Mouse (Mus musculus): ENCODE results near the gene Spata31d1d. TPM values are rescaled to one million over a fixed set of nuclear protein-coding genes. Genes with fewer than 3 reads are reported as not detected.
"Not testable (repeated sequence)": the region's sequence is repeated elsewhere in the genome, so short reads cannot be mapped to it uniquely, and the experiment has no call there.

The Spata31d1d gene
- polyA plus RNA-seq, 1 experiment from 2014 or later: not detected

- H3K4me3 ChIP-seq (ENCODE audit: low read depth, low read length): no peak overlapping the region
- H3K4me1 ChIP-seq (replicated peaks; ENCODE audit: control insufficient read depth, insufficient read depth, low read length): no peaks in the 10 kb centered on the region
- no peaks in the 10 kb centered on the region for H3K9me3 ChIP-seq (ENCODE audit: control insufficient read depth)
- H3K27me3 ChIP-seq (replicated peaks; ENCODE audit: control insufficient read depth, insufficient read depth, low read length): no peaks in the 10 kb centered on the region
- no peak overlapping the region for H3K4me2 ChIP-seq (replicated peaks; ENCODE audit: low read depth)
- no peak for ATAC-seq
- no peak overlapping the region for H3K9ac ChIP-seq (ENCODE audit: low read depth, low read length)
- H3K27ac ChIP-seq (ENCODE audit: low read depth, low read length): no peak overlapping the region
- no peak for TF ChIP-seq CTCF (IDR thresholded peaks at IDR 0.05; ENCODE audit: low read depth)
- WGBS: 100% methylated on average over 1 of the region's 1 CpGs
- H3K36me3 ChIP-seq (ENCODE audit: control insufficient read depth, insufficient read depth): no peaks in the 10 kb centered on the region
Measured at GRCm38 (mm10) chr13:59719475-59719874, 12.1 kb downstream of the Spata31d1d start.

DNA sequence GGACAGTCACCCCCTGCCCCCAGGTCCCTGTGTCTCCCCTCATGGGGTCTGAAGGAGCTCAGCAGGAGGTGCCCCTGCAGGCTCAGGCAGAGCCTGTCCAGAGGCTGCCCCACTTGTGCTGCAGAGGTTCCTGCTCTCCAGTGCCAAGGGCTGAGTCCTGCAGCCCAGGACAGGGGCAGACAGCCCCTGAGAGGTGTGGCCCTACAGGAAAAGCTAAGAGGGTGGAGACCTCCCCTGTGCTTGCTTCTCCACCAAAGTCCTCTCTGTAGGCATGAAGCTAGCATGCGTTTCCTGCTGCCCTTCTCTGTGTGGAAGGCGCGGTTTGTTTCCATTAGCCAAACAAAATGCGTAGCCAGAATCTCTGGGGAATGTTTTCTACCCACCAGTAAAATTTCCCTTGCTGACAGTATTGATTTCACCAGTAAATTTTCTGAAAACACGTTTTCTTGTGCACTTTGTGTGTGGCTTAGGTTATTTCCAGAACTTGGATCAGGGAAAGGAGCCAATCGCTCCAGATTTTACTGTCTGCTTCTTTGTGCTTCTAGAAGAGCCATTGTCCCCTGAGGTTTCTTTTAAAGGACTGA lies 12.6 kb downstream of the Spata31d1d start:
- not testable (repeated sequence) for H3K9me3 ChIP-seq (ENCODE audit: control insufficient read depth); H3K27ac ChIP-seq (ENCODE audit: low read depth, low read length); H3K4me3 ChIP-seq (ENCODE audit: low read depth, low read length); H3K36me3 ChIP-seq (ENCODE audit: control insufficient read depth, insufficient read depth); H3K9ac ChIP-seq (ENCODE audit: low read depth, low read length); H3K4me1 ChIP-seq (replicated peaks; ENCODE audit: control insufficient read depth, insufficient read depth, low read length); ATAC-seq; H3K27me3 ChIP-seq (replicated peaks; ENCODE audit: control insufficient read depth, insufficient read depth, low read length); H3K4me2 ChIP-seq (replicated peaks; ENCODE audit: low read depth)
- WGBS: 22% methylated on average over 6 of the region's 6 CpGs

GRCm38 (mm10) chr13:59713710-59714109 lies 17.8 kb downstream of the Spata31d1d start:
- no peaks in the 10 kb centered on the region for H3K36me3 ChIP-seq (ENCODE audit: control insufficient read depth, insufficient read depth)
- no peaks in the 10 kb centered on the region for H3K27me3 ChIP-seq (replicated peaks; ENCODE audit: control insufficient read depth, insufficient read depth, low read length)
- no peaks in the 10 kb centered on the region for H3K9me3 ChIP-seq (ENCODE audit: control insufficient read depth)
- H3K4me1 ChIP-seq (replicated peaks; ENCODE audit: control insufficient read depth, insufficient read depth, low read length): no peaks in the 10 kb centered on the region
- H3K9ac ChIP-seq (ENCODE audit: low read depth, low read length): no peak overlapping the region
- H3K27ac ChIP-seq (ENCODE audit: low read depth, low read length): no peak overlapping the region
- ATAC-seq: no peak
- WGBS: 52% methylated on average over 3 of the region's 3 CpGs
- TF ChIP-seq CTCF (IDR thresholded peaks at IDR 0.05; ENCODE audit: low read depth): no peak
- H3K4me3 ChIP-seq (ENCODE audit: low read depth, low read length): no peak overlapping the region
- no peak overlapping the region for H3K4me2 ChIP-seq (replicated peaks; ENCODE audit: low read depth)

GRCm38 (mm10) chr13:59711984-59712383 lies 19.6 kb downstream of the Spata31d1d start, which contains the start of gene Spata31d1b:
Gene Spata31d1b (plus strand): TSS chr13:59712284.
- not testable (repeated sequence) for H3K27ac ChIP-seq (ENCODE audit: low read depth, low read length); H3K27me3 ChIP-seq (replicated peaks; ENCODE audit: control insufficient read depth, insufficient read depth, low read length); H3K4me1 ChIP-seq (replicated peaks; ENCODE audit: control insufficient read depth, insufficient read depth, low read length); ATAC-seq; H3K4me3 ChIP-seq (ENCODE audit: low read depth, low read length); H3K9ac ChIP-seq (ENCODE audit: low read depth, low read length); H3K36me3 ChIP-seq (ENCODE audit: control insufficient read depth, insufficient read depth); H3K9me3 ChIP-seq (ENCODE audit: control insufficient read depth); H3K4me2 ChIP-seq (replicated peaks; ENCODE audit: low read depth)
- WGBS: 49% methylated on average over 3 of the region's 3 CpGs

DNA sequence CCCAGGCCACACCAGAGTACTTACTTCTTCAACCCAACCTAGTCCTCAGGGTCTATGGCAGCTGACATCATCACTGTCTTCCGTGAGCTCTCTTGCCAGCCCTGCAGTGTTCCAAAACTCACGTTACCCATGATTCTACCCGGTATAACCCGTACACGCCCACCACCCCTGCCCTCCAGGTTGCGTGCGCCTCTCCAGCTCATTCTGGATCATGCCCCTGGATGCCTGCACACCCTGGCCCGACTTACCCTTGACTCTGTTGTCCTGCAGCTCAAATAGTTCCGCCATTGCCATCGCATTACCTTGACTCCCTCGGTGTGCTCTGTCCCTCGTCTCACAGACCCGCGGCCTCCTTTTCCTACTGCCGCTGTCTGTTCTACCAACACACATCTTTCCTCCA lies 21.3 kb downstream of the Spata31d1d start, which contains the start of gene Spata31d1a:
TSS of gene Spata31d1a (minus strand) at position 101 of the 400 bp plus-strand sequence.
- ATAC-seq: no peak
- Histone ChIP-seq H3K4me3 (ENCODE audit: low read depth, low read length) (no peak within 1 kb of the TSS), H3K4me2 (replicated peaks; ENCODE audit: low read depth) (no peak within 1 kb of the TSS), H3K36me3 (ENCODE audit: control insufficient read depth, insufficient read depth) (no peaks in the 10 kb centered on the region), H3K4me1 (replicated peaks; ENCODE audit: control insufficient read depth, insufficient read depth, low read length) (no peaks in the 10 kb centered on the region), H3K9ac (ENCODE audit: low read depth, low read length) (no peak within 1 kb of the TSS), H3K9me3 (ENCODE audit: control insufficient read depth) (no peaks in the 10 kb centered on the region), H3K27ac (ENCODE audit: low read depth, low read length) (no peak within 1 kb of the TSS), H3K27me3 (replicated peaks; ENCODE audit: control insufficient read depth, insufficient read depth, low read length) (no peaks in the 10 kb centered on the region)
- WGBS: 86% methylated on average over 15 of the region's 15 CpGs
- no peak for TF ChIP-seq CTCF (IDR thresholded peaks at IDR 0.05; ENCODE audit: low read depth)

DNA sequence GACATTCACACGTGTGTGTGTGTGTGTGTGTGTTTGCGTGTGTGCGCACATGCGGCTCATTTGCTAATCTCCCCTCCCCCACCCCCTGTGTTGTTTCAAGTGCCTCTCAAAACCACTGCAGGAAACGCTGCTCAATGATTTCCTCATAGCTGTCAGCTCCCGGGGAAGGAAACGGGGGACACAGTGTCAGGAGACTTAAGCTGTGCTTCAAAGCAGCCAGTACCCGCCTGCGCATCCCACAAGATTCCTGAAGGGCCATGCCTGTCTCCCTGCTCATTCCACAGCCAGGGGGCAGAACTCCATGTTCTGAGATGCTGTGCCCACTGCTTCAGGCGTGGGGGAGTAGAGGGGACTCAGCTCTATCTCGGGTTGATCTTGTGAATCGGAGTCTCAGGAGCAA lies 27.0 kb downstream of the Spata31d1d start:
- Histone ChIP-seq H3K9me3 (ENCODE audit: control insufficient read depth) (no peaks in the 10 kb centered on the region), H3K4me3 (ENCODE audit: low read depth, low read length) (no peak overlapping the region), H3K9ac (ENCODE audit: low read depth, low read length) (no peak overlapping the region), H3K27ac (ENCODE audit: low read depth, low read length) (no peak overlapping the region), H3K4me1 (replicated peaks; ENCODE audit: control insufficient read depth, insufficient read depth, low read length) (no peaks in the 10 kb centered on the region), H3K4me2 (replicated peaks; ENCODE audit: low read depth) (no peak overlapping the region), H3K36me3 (ENCODE audit: control insufficient read depth, insufficient read depth) (no peaks in the 10 kb centered on the region), H3K27me3 (replicated peaks; ENCODE audit: control insufficient read depth, insufficient read depth, low read length) (no peaks in the 10 kb centered on the region)
- 59% methylated on average over 12 of the region's 12 CpGs for WGBS
- peak; percentile 52 for TF ChIP-seq CTCF (IDR thresholded peaks at IDR 0.05; ENCODE audit: low read depth)
- ATAC-seq: no peak

DNA sequence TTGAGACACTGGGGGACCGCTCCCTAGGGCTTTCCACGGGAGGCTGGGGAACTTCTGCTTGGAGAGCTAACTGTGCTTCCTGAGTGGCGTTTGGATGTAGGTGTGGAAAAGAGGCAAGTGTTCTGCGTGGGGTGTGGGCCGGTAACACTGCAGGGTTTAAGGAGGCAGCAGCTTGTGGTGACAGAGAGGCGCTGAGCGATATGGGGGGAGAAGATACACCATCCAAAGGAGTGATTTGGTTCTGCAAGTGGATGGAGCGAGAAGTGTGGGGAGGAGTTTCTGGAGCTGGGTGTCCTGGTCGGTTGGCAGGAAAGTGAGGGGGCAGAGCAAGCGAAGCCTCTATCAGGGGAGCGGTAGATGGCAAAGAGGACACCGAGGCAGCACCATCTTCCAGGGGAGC lies 28.0 kb downstream of the Spata31d1d start:
- Histone ChIP-seq H3K4me1 (replicated peaks; ENCODE audit: control insufficient read depth, insufficient read depth, low read length) (no peaks in the 10 kb centered on the region), H3K9me3 (ENCODE audit: control insufficient read depth) (no peaks in the 10 kb centered on the region), H3K27me3 (replicated peaks; ENCODE audit: control insufficient read depth, insufficient read depth, low read length) (no peaks in the 10 kb centered on the region), H3K4me2 (replicated peaks; ENCODE audit: low read depth) (no peak overlapping the region), H3K4me3 (ENCODE audit: low read depth, low read length) (no peak overlapping the region), H3K9ac (ENCODE audit: low read depth, low read length) (no peak overlapping the region), H3K36me3 (ENCODE audit: control insufficient read depth, insufficient read depth) (no peaks in the 10 kb centered on the region), H3K27ac (ENCODE audit: low read depth, low read length) (no peak overlapping the region)
- TF ChIP-seq CTCF (IDR thresholded peaks at IDR 0.05; ENCODE audit: low read depth): no peak
- 83% methylated on average over 12 of the region's 12 CpGs for WGBS
- no peak for ATAC-seq

DNA sequence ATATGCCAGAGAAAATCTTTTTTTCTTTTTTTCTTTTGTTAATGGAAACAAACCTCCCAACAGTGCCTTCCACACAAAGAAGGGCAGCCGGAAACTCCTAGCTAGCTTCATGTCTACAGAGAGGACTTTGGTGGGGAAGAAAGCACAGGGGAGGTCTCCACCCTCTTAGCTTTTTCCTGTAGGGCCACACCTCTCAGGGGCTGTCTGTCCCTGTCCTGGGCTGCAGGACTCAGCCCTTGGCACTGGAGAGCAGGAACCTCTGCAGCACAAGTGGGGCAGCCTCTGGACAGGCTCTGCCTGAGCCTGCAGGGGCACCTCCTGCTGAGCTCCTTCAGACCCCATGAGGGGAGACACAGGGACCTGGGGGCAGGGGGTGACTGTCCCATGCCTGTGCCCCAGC lies 31.4 kb downstream of the Spata31d1d start:
- not testable (repeated sequence) for ATAC-seq
- 39% methylated on average over 1 of the region's 1 CpGs for WGBS

More for the DNA sequence above, 31.4 kb downstream of the Spata31d1d start:
- not testable (repeated sequence) for H3K27me3 ChIP-seq (replicated peaks; ENCODE audit: control insufficient read depth, insufficient read depth, low read length); H3K9ac ChIP-seq (ENCODE audit: low read depth, low read length); H3K4me3 ChIP-seq (ENCODE audit: low read depth, low read length); H3K9me3 ChIP-seq (ENCODE audit: control insufficient read depth); H3K36me3 ChIP-seq (ENCODE audit: control insufficient read depth, insufficient read depth); H3K4me2 ChIP-seq (replicated peaks; ENCODE audit: low read depth); H3K4me1 ChIP-seq (replicated peaks; ENCODE audit: control insufficient read depth, insufficient read depth, low read length); H3K27ac ChIP-seq (ENCODE audit: low read depth, low read length)

All from intestine, postnatal 0 days (tissue).